Mouse (Mus musculus) Muller cell, postnatal 12 days (primary cell): Measurements from ENCODE around the gene Mcpt1.
"Not testable (repeated sequence)": the region's sequence is repeated elsewhere in the genome, so short reads cannot be mapped to it uniquely, and the experiment has no call there.

ENCODE experiments used
- DNase-seq: peaks from one replicate; pipeline ENCODE4 v3.0.0-alpha.2; 2015; ENCODE audit errors: inconsistent ontology term

Mcpt1 gene

GRCm38 (mm10) chr14:56017671-56018070 lies at the start of gene Mcpt1:
Gene Mcpt1, plus strand, starts transcription at chr14:56017971.
- DNase-seq = not testable (repeated sequence)

GRCm38 (mm10) chr14:55987464-55987863 lies 30.3 kb upstream of the Mcpt1 start:
- not testable (repeated sequence) for DNase-seq

GRCm38 (mm10) chr14:56013147-56013546 lies 4.6 kb upstream of the Mcpt1 start:
- no peak for DNase-seq

- DNase-seq = no peak
Measured at GRCm38 (mm10) chr14:56013924-56014323, 3.8 kb upstream of the Mcpt1 start.

- DNase-seq = no peak
Measured at GRCm38 (mm10) chr14:56019446-56019845, 1.7 kb downstream of the Mcpt1 start.

- DNase-seq = not testable (repeated sequence)
Measured at GRCm38 (mm10) chr14:56021305-56021704, 3.5 kb downstream of the Mcpt1 start.

- not testable (repeated sequence) for DNase-seq
Measured at GRCm38 (mm10) chr14:56030395-56030794, 12.6 kb downstream of the Mcpt1 start, which contains the start of gene Mcpt9. Gene Mcpt9, minus strand, starts transcription at chr14:56030495.

GRCm38 (mm10) chr14:56034433-56034832 lies 16.7 kb downstream of the Mcpt1 start:
- DNase-seq = no peak

- DNase-seq = not testable (repeated sequence)
Measured at GRCm38 (mm10) chr14:56041792-56042191, 24.0 kb downstream of the Mcpt1 start, which contains the start of gene Mcpt2. Gene Mcpt2, plus strand, starts transcription at chr14:56042041.

GRCm38 (mm10) chr14:56055408-56055807 lies 37.6 kb downstream of the Mcpt1 start:
- no peak for DNase-seq

GRCm38 (mm10) chr14:56057722-56058121 lies 40.0 kb downstream of the Mcpt1 start:
- DNase-seq = no peak

- not testable (repeated sequence) for DNase-seq
Measured at GRCm38 (mm10) chr14:56062213-56062612, 44.4 kb downstream of the Mcpt1 start, which contains the start of gene Mcpt4. Gene Mcpt4, minus strand, starts transcription at chr14:56062313.
